Mouse (Mus musculus) liver, adult 2 months (tissue): ENCODE measurements around the gene Olfr689. TPM values are rescaled to one million over a fixed set of nuclear protein-coding genes. Genes with fewer than 3 reads are reported as not detected.
"Not testable (repeated sequence)": the region's sequence is repeated elsewhere in the genome, so short reads cannot be mapped to it uniquely, and the experiment has no call there.

Experiments
- DNase-seq: peaks from one replicate; pipeline ENCODE4 v3.0.0-alpha.2; 2011; ENCODE audit warnings: low read depth, low spot score; ENCODE audit errors: extremely low read depth
- H3K27ac ChIP-seq: fragments of 200-500 bp; replicated peaks from 2 replicates; pipeline ENCODE4 v1.5.1; 2012; ENCODE audit warnings: low read depth, mild to moderate bottlenecking, control low read depth, inconsistent platforms, low read length; ENCODE audit not compliant: insufficient read depth
- H3K27me3 ChIP-seq: fragments of 200-500 bp; 2 replicates; pipeline ENCODE4 v1.6.1; 2012; ENCODE audit warnings: mild to moderate bottlenecking, moderate library complexity, low read length, inconsistent platforms; ENCODE audit not compliant: control insufficient read depth, insufficient read depth
- H3K36me3 ChIP-seq: fragments of 200-500 bp; 2 replicates; pipeline ENCODE4 v1.6.1; 2012; ENCODE audit warnings: low read length, inconsistent platforms; ENCODE audit not compliant: control insufficient read depth, insufficient read depth
- H3K4me1 ChIP-seq: fragments of 200-500 bp; 2 replicates; pipeline ENCODE4 v1.6.1; 2011; ENCODE audit warnings: low read length; ENCODE audit not compliant: control insufficient read depth, insufficient read depth
- H3K4me3 ChIP-seq: fragments of 200-500 bp; 2 replicates; pipeline ENCODE4 v1.5.1; 2011; ENCODE audit warnings: low read depth, mild to moderate bottlenecking, control low read depth, low read length, moderate library complexity; ENCODE audit not compliant: insufficient read depth
- H3K79me2 ChIP-seq: fragments of 200-500 bp; 2 replicates; pipeline ENCODE4 v1.6.1; 2012; ENCODE audit warnings: inconsistent platforms, mild to moderate bottlenecking, low read length, moderate library complexity; ENCODE audit not compliant: control insufficient read depth, insufficient read depth
- H3K9ac ChIP-seq: fragments of 200-500 bp; 2 replicates; pipeline ENCODE4 v1.6.1; 2012; ENCODE audit warnings: low read depth, mild to moderate bottlenecking, control low read depth, inconsistent platforms, low read length
- CTCF ChIP-seq: fragments of 200-500 bp; IDR thresholded peaks from 2 replicates; pipeline ENCODE4 v1.5.1; 2011; ENCODE audit warnings: low read depth, low read length, control low read depth
- POLR2A ChIP-seq: fragments of 200-500 bp; IDR thresholded peaks from 2 replicates; pipeline ENCODE4 v1.6.1; 2011; ENCODE audit warnings: low read length, control low read depth; ENCODE audit not compliant: insufficient read depth; ENCODE audit errors: extremely low read depth
- WGBS: fragments of 180-500 bp; shearing (Covaris S2); methylation state at CpG from one replicate; pipeline ENCODE4 v1.1.7; 2018; 5-methylcytosine and 5-hydroxymethylcytosine counted together
- polyA plus RNA-seq: library from polyadenylated mRNA; depleted of rRNA; stranded (reverse); fragments of >200 nt; gene quantifications from 2 replicates; pipeline ENCODE4 v1.2.3, GENCODE M21; 2012
- total RNA-seq: library from RNA; depleted of rRNA; stranded (reverse); fragments of >200 nt; gene quantifications from 2 replicates; pipeline ENCODE4 v1.2.3, GENCODE M21; 2014

The Olfr689 gene
- total and polyA plus RNA-seq, 2 experiments: not detected

- H3K4me3 ChIP-seq: no peak within 1 kb of the TSS
- H3K27me3 ChIP-seq: no peaks in the 10 kb centered on the region
- H3K27ac ChIP-seq: no peak within 1 kb of the TSS
- TF ChIP-seq CTCF (no peak), POLR2A (no peak)
- H3K36me3 ChIP-seq: no peaks in the 10 kb centered on the region
- DNase-seq: no peak
- H3K79me2 ChIP-seq: no peaks in the 10 kb centered on the region
- H3K9ac ChIP-seq: no peak within 1 kb of the TSS
- H3K4me1 ChIP-seq: no peaks in the 10 kb centered on the region
- WGBS: 42% methylated on average over 1 of the region's 1 CpGs
Observed at GRCm38 (mm10) chr7:105342170-105342569, 31.2 kb downstream of the Olfr689 start, which contains the start of gene Olfr691. TSS of gene Olfr691 (minus strand) at chr7:105342270.

DNA sequence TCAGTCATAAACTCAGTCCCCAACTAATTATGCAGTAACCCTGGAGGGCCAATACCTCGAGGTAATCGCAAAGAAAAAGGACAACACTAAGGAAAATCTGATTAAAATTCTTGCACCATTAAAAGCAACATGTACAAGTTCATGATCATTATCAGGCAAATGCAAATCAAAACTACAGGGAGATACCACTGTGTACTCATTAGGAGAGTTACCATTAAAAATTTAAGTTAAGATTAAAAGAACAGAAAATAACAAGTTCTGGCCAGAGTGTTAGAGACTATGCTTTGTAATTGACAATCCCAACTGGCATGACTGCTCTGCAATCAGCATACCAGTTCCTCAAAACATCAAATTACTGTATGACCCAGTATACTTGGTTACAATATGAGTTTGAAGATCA, 31.8 kb downstream of the Olfr689 start:
- no peaks in the 10 kb centered on the region for H3K79me2 ChIP-seq
- H3K36me3 ChIP-seq: no peaks in the 10 kb centered on the region
- H3K4me1 ChIP-seq: no peaks in the 10 kb centered on the region
- H3K27me3 ChIP-seq: no peaks in the 10 kb centered on the region
- no peak for DNase-seq
- no peak overlapping the region for H3K9ac ChIP-seq
- no peak for TF ChIP-seq POLR2A
- no peak for TF ChIP-seq CTCF
- H3K27ac ChIP-seq: no peak overlapping the region
- 76% methylated on average over 2 of the region's 2 CpGs for WGBS
- no peak overlapping the region for H3K4me3 ChIP-seq

GRCm38 (mm10) chr7:105356064-105356463, 45.1 kb downstream of the Olfr689 start:
- H3K9ac ChIP-seq, H3K27ac ChIP-seq, H3K4me3 ChIP-seq, H3K36me3 ChIP-seq, H3K27me3 ChIP-seq, H3K4me1 ChIP-seq, DNase-seq, H3K79me2 ChIP-seq: not testable (repeated sequence)
- WGBS: no CpG with 5 or more reads among the region's 5 CpGs

DNA sequence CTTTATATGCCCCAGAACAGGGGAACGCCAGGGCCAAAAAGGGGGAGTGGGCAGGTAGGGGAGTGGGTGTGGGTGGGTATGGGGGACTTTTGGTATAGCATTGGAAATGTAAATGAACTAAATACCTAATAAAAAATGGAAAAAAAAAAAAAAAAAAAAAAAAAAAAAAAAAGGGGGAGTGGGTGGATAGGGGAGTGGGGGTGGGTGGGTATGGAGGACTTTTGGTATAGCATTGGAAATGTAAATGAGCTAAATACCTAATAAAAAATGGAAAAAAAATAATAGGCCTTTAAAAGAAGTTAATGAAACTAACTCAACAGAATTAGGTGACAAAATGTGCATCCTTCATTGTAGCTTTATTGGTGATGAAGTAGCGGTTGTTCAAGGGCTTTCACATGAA, 45.5 kb downstream of the Olfr689 start:
- H3K27me3 ChIP-seq, H3K27ac ChIP-seq, H3K9ac ChIP-seq, H3K36me3 ChIP-seq, H3K79me2 ChIP-seq, H3K4me1 ChIP-seq, H3K4me3 ChIP-seq, DNase-seq: not testable (repeated sequence)
- 90% methylated on average over 1 of the region's 2 CpGs for WGBS

GRCm38 (mm10) chr7:105361713-105362112, 50.7 kb downstream of the Olfr689 start:
- WGBS: 79% methylated on average over 2 of the region's 2 CpGs
- H3K36me3 ChIP-seq: no peaks in the 10 kb centered on the region

GRCm38 (mm10) chr7:105367268-105367667, 56.3 kb downstream of the Olfr689 start:
- no peaks in the 10 kb centered on the region for H3K4me1 ChIP-seq
- no peaks in the 10 kb centered on the region for H3K79me2 ChIP-seq
- TF ChIP-seq POLR2A (no peak), CTCF (no peak)
- WGBS: 88% methylated on average over 5 of the region's 5 CpGs
- H3K9ac ChIP-seq: no peak overlapping the region
- no peak for DNase-seq
- H3K27ac ChIP-seq: no peak overlapping the region
- H3K27me3 ChIP-seq: no peaks in the 10 kb centered on the region
- H3K36me3 ChIP-seq: no peaks in the 10 kb centered on the region
- no peak overlapping the region for H3K4me3 ChIP-seq

More at GRCm38 (mm10) chr7:105361713-105362112, 50.7 kb downstream of the Olfr689 start:
- Histone ChIP-seq H3K9ac (no peak overlapping the region), H3K27me3 (no peaks in the 10 kb centered on the region), H3K4me1 (no peaks in the 10 kb centered on the region), H3K27ac (no peak overlapping the region), H3K79me2 (no peaks in the 10 kb centered on the region), H3K4me3 (no peak overlapping the region)
- no peak for DNase-seq
- TF ChIP-seq POLR2A (no peak), CTCF (no peak)
